In genomic region chr7:4471179-4471555, GRCm38 (mm10) we compare ENCODE assay signal across 8 mouse cellular contexts. TPM values are rescaled to one million over a fixed set of nuclear protein-coding genes. Genes with fewer than 3 reads are reported as not detected.
DNase-seq lines count a peak whose midpoint lies in the region; ATAC-seq lines count a peak whose summit lies in the region.
"Had no signal": no experiment of that assay in that cellular context is flagged by ENCODE, and none has a peak within 500 bp of the region (broad histone marks: within the 10 kb centered on the region; RNA-seq: fewer than 3 reads in every experiment).

No protein-coding gene starts in this region.

- peaks cover 16% of the 10 kb centered on the region for H3K27me3 ChIP-seq in embryonic facial prominence, embryonic 11.5 days (ENCODE audit: control insufficient read depth, insufficient read depth, low read length)

- no peaks in the 10 kb centered on the region for H3K4me1 ChIP-seq in embryonic facial prominence, embryonic 11.5 days (ENCODE audit: control insufficient read depth, insufficient read depth, low read length)

- H3K9ac ChIP-seq in embryonic facial prominence, embryonic 11.5 days (replicated peaks; ENCODE audit: low read length), result no peak overlapping the region; the same call in 1 of the 2 replicates

- peak; percentile 72 for ATAC-seq in embryonic facial prominence, embryonic 11.5 days (replicated peaks; ENCODE audit: insufficient number of reproducible peaks, low FRiP score, low TSS enrichment, low read depth)

- peak; percentile 58 to 60 for DNase-seq in adrenal gland, postnatal 4 days (ENCODE audit: low spot score in 2 of 2)
- DNase-seq in embryonic facial prominence, embryonic 11.5 days (ENCODE audit: low spot score), result peak; percentile 85
- peak; percentile 87 to 93 for DNase-seq in heart, adult 18-20 months
- DNase-seq in kidney, adult 11 months, result peak; percentile 71
- DNase-seq in left cerebral cortex, postnatal 36 days (ENCODE audit: low spot score in 2 of 2), result peak; percentile 82 to 86
- peak; percentile 78 for DNase-seq in mesoderm, embryonic 11.5 days (ENCODE audit: low read depth, low spot score)
- DNase-seq in right cerebral cortex, postnatal 36 days (ENCODE audit: low spot score in 2 of 2), result peak; percentile 82

- H3K4me2 ChIP-seq in embryonic facial prominence, embryonic 11.5 days (ENCODE audit: low read depth, low read length), result peak overlapping the region; percentile 57

- H3K4me3 ChIP-seq in embryonic facial prominence, embryonic 11.5 days (ENCODE audit: low read depth, low read length), result peak overlapping the region; percentile 21

- H3K9me3 ChIP-seq in embryonic facial prominence, embryonic 11.5 days (replicated peaks; ENCODE audit: control insufficient read depth, low read length), result no peaks in the 10 kb centered on the region

- no peaks in the 10 kb centered on the region for H3K36me3 ChIP-seq in embryonic facial prominence, embryonic 11.5 days (replicated peaks; ENCODE audit: control insufficient read depth, insufficient read depth, low read depth, low read length)

- 1% methylated on average over 24 of the region's 24 CpGs for WGBS in embryonic facial prominence, embryonic 11.5 days

- H3K27ac ChIP-seq in embryonic facial prominence, embryonic 11.5 days (replicated peaks; ENCODE audit: low read depth, low read length), result no peak overlapping the region

- intact Hi-C loops in left cerebral cortex, postnatal 36 days (cut with DNase I), result loop anchor here (5.0 to 10.0 kb wide), 3 partner anchors 39 to 1176 kb away; partner anchors contain the start of gene Tmc4

RNA-seq across cellular contexts. Expression of gene Eps8l1, which starts 10.7 kb away (rescaled TPM):
- 1 to 10 TPM; 7.8 to 9.3 TPM for total RNA-seq in adrenal gland, postnatal 4 days (2021)
- 3.0 and 5.8 TPM in 2 replicates for polyA plus RNA-seq in embryonic facial prominence, embryonic 11.5 days (2014; fragmentation: Nextera tagmentation; extraction: Ambion mirVana)
- total RNA-seq in heart, adult 18-20 months (2021), result 1 to 10 TPM; 2.1 to 3.4 TPM
- 1 to 10 TPM; 3.1 to 3.4 TPM for total RNA-seq in left cerebral cortex, postnatal 36 days (2021)

RNA-seq across cellular contexts. Expression of gene Rdh13, which starts 25.7 kb away (rescaled TPM):
- total RNA-seq in adrenal gland, postnatal 4 days (2021), result 10 to 100 TPM; 31.7 to 34.3 TPM
- 26.0 and 32.9 TPM in 2 replicates for polyA plus RNA-seq in embryonic facial prominence, embryonic 11.5 days (2014; fragmentation: Nextera tagmentation; extraction: Ambion mirVana)
- total RNA-seq in heart, adult 18-20 months (2021), result 10 to 100 TPM; 33.1 to 40.5 TPM
- 10 to 100 TPM; 23.9 to 26.3 TPM for total RNA-seq in left cerebral cortex, postnatal 36 days (2021)

RNA-seq across cellular contexts. Expression of gene Ppp1r12c, which starts 30.3 kb away (rescaled TPM):
- total RNA-seq in adrenal gland, postnatal 4 days (2021), result 100 to 1,000 TPM; 106 to 112 TPM
- polyA plus RNA-seq in embryonic facial prominence, embryonic 11.5 days (2014; fragmentation: Nextera tagmentation; extraction: Ambion mirVana), result 33.0 and 35.3 TPM in 2 replicates
- total RNA-seq in heart, adult 18-20 months (2021), result 10 to 100 TPM; 54.6 to 62.1 TPM
- 100 to 1,000 TPM; 142 to 168 TPM for total RNA-seq in left cerebral cortex, postnatal 36 days (2021)

RNA-seq across cellular contexts. Expression of gene Tnnt1, which starts 45.0 kb away (rescaled TPM):
- total RNA-seq in adrenal gland, postnatal 4 days (2021), result 10 to 100 TPM in 1 of 2 experiments, 1 to 10 TPM in 1; 8.1 to 21.0 TPM
- 44.9 and 61.5 TPM in 2 replicates for polyA plus RNA-seq in embryonic facial prominence, embryonic 11.5 days (2014; fragmentation: Nextera tagmentation; extraction: Ambion mirVana)
- total RNA-seq in heart, adult 18-20 months (2021), result 10 to 100 TPM; 20.9 to 22.2 TPM
- 1 to 10 TPM; 5.9 to 9.4 TPM for total RNA-seq in left cerebral cortex, postnatal 36 days (2021)
- total RNA-seq: neutrophil, adult 5-6 weeks had no signal

RNA-seq across cellular contexts. Expression of gene Tnni3, which starts 52.9 kb away (rescaled TPM):
- total RNA-seq in adrenal gland, postnatal 4 days (2021), result 1 to 10 TPM; 1.0 to 1.7 TPM
- 2.6 and 9.9 TPM in 2 replicates for polyA plus RNA-seq in embryonic facial prominence, embryonic 11.5 days (2014; fragmentation: Nextera tagmentation; extraction: Ambion mirVana)
- total RNA-seq in heart, adult 18-20 months (2021), result over 10,000 TPM; 10,363 to 11,433 TPM
- total RNA-seq in left cerebral cortex, postnatal 36 days (2021), result under 1 TPM in 1 of 2 experiments, not detected in 1; 0.52 TPM
